Mouse (Mus musculus): Measurements from ENCODE around the gene Mpp3. TPM values are rescaled to one million over a fixed set of nuclear protein-coding genes. Genes with fewer than 3 reads are reported as not detected.

The Mpp3 gene
- polyA plus RNA-seq, 1 experiment from 2014 or later = 4.9 TPM

- ATAC-seq (ENCODE audit: insufficient read depth) = no peak
- Histone ChIP-seq H3K9ac (no peak overlapping the region), H3K36me3 (ENCODE audit: insufficient read depth) (no peaks in the 10 kb centered on the region), H3K27ac (ENCODE audit: low read depth) (no peak overlapping the region), H3K9me3 (ENCODE audit: low read depth, low read length) (no peaks in the 10 kb centered on the region), H3K4me1 (ENCODE audit: insufficient read depth) (peaks cover 5% of the 10 kb centered on the region; the same call in 1 of the 2 replicates), H3K4me2 (no peak overlapping the region), H3K27me3 (ENCODE audit: insufficient read depth, low read length) (no peaks in the 10 kb centered on the region), H3K4me3 (ENCODE audit: low read depth, low read length) (no peak overlapping the region)
- no peak for TF ChIP-seq CTCF (IDR thresholded peaks at IDR 0.05; ENCODE audit: low read depth)
- WGBS = 84% methylated on average over 4 of the region's 4 CpGs
- no peak for DNase-seq
These were observed 3.4 kb downstream of the Mpp3 start for GRCm38 (mm10) chr11:102024875-102025274.

GRCm38 (mm10) chr11:102024084-102024758, 4.0 kb downstream of the Mpp3 start:
- Histone ChIP-seq H3K9ac (no peak overlapping the region), H3K4me3 (ENCODE audit: low read depth, low read length) (no peak overlapping the region), H3K4me1 (ENCODE audit: insufficient read depth) (peaks cover 5% of the 10 kb centered on the region; the same call in 1 of the 2 replicates), H3K9me3 (ENCODE audit: low read depth, low read length) (no peaks in the 10 kb centered on the region), H3K36me3 (ENCODE audit: insufficient read depth) (no peaks in the 10 kb centered on the region), H3K4me2 (no peak overlapping the region), H3K27me3 (ENCODE audit: insufficient read depth, low read length) (no peaks in the 10 kb centered on the region), H3K27ac (ENCODE audit: low read depth) (no peak overlapping the region)
- DNase-seq (no peak), ATAC-seq (ENCODE audit: insufficient read depth) (no peak)
- no peak for TF ChIP-seq CTCF (IDR thresholded peaks at IDR 0.05; ENCODE audit: low read depth)
- 83% methylated on average over 6 of the region's 6 CpGs for WGBS

DNA sequence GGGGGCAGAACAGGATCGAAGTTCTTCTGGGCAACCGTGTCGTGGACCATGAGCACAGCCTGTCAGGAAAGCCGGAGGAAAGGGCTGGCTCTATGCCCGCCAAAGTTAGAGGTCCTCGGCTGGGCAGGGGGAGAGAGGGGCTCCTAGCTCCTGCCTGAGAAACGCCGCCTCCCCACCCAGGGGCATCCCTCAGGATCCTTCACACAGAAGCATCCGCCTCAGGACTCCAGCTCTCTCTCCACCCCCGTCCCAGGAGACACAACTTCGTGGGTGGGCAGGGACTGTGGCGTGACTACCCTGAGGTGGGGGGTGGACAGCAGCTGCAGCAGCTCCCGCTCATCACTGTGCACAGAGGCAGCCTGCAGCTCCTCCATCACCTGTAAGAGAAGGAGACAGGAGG, 4.9 kb downstream of the Mpp3 start:
- 73% methylated on average over 13 of the region's 13 CpGs for WGBS

DNA sequence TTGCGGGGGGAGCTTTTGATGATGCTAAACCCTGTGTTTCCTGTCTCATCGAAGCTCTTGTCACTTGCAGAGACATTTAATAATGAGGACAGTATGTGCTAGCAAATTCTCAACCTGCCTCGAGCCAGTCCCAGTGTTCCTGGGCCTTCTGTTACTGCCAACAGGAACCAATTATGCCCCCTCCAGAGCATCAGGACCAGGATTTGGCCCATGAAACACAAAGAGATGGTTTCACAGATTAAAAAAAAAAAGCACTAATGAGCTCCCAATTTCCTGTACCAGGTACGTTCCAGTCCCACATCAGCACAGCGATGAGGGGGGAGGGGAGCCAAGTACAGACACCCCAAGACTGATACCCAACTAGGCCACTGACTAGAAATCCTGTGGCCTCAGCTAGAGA, 7.1 kb downstream of the Mpp3 start:
- Histone ChIP-seq H3K27ac (ENCODE audit: low read depth) (no peak overlapping the region), H3K4me2 (no peak overlapping the region)
- TF ChIP-seq CTCF (IDR thresholded peaks at IDR 0.05; ENCODE audit: low read depth) = no peak

More for the DNA sequence above, 4.9 kb downstream of the Mpp3 start:
- DNase-seq (no peak), ATAC-seq (ENCODE audit: insufficient read depth) (no peak)
- Histone ChIP-seq H3K27ac (ENCODE audit: low read depth) (no peak overlapping the region), H3K27me3 (ENCODE audit: insufficient read depth, low read length) (no peaks in the 10 kb centered on the region), H3K4me3 (ENCODE audit: low read depth, low read length) (no peak overlapping the region), H3K9me3 (ENCODE audit: low read depth, low read length) (no peaks in the 10 kb centered on the region), H3K4me2 (no peak overlapping the region), H3K9ac (no peak overlapping the region), H3K36me3 (ENCODE audit: insufficient read depth) (no peaks in the 10 kb centered on the region), H3K4me1 (ENCODE audit: insufficient read depth) (peaks cover 5% of the 10 kb centered on the region; the same call in 1 of the 2 replicates)
- TF ChIP-seq CTCF (IDR thresholded peaks at IDR 0.05; ENCODE audit: low read depth) = no peak

DNA sequence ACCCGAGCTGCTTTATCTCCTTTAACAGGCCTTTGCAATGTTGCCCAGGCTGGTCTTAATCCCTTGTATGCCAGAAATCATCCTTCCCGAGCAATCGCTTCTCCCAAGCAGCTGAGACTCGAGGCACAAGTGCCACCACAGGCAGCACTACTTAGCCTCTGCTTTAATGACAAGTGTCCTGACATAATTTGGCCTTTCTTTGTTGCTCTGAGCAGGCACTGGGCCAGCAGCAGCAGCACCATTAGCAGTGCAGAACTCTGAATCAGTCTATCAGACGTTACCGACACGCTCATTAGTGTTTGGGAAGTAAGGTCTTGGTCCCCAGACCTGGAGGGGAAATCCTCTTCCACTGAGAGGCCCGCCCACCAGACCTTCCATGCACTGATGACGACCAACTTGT, 8.5 kb downstream of the Mpp3 start:
- Histone ChIP-seq H3K4me1 (ENCODE audit: insufficient read depth) (no peaks in the 10 kb centered on the region), H3K4me3 (ENCODE audit: low read depth, low read length) (no peak overlapping the region), H3K36me3 (ENCODE audit: insufficient read depth) (0 out of 2 replicates have a peak, but pooled peaks cover 4% of the 10 kb centered on the region), H3K27me3 (ENCODE audit: insufficient read depth, low read length) (no peaks in the 10 kb centered on the region), H3K9me3 (ENCODE audit: low read depth, low read length) (no peaks in the 10 kb centered on the region), H3K27ac (ENCODE audit: low read depth) (no peak overlapping the region), H3K9ac (no peak overlapping the region), H3K4me2 (no peak overlapping the region)
- DNase-seq (no peak), ATAC-seq (ENCODE audit: insufficient read depth) (no peak)
- 68% methylated on average over 9 of the region's 9 CpGs for WGBS
- TF ChIP-seq CTCF (IDR thresholded peaks at IDR 0.05; ENCODE audit: low read depth) = no peak

More for the DNA sequence above, 7.1 kb downstream of the Mpp3 start:
- peaks cover 2% of the 10 kb centered on the region; the same call in 1 of the 2 replicates for H3K4me1 ChIP-seq (ENCODE audit: insufficient read depth)
- H3K27me3 ChIP-seq (ENCODE audit: insufficient read depth, low read length) = no peaks in the 10 kb centered on the region
- no peaks in the 10 kb centered on the region for H3K9me3 ChIP-seq (ENCODE audit: low read depth, low read length)
- ATAC-seq (ENCODE audit: insufficient read depth) (no peak), DNase-seq (no peak)
- H3K4me3 ChIP-seq (ENCODE audit: low read depth, low read length) = no peak overlapping the region
- H3K36me3 ChIP-seq (ENCODE audit: insufficient read depth) = no peaks in the 10 kb centered on the region
- H3K9ac ChIP-seq = no peak overlapping the region
- 79% methylated on average over 5 of the region's 5 CpGs for WGBS

- no peaks in the 10 kb centered on the region for H3K27me3 ChIP-seq (ENCODE audit: insufficient read depth, low read length)
- H3K9me3 ChIP-seq (ENCODE audit: low read depth, low read length) = no peaks in the 10 kb centered on the region
- H3K4me3 ChIP-seq (ENCODE audit: low read depth, low read length) = no peak overlapping the region
- H3K27ac ChIP-seq (ENCODE audit: low read depth) = no peak overlapping the region
- no peak overlapping the region for H3K9ac ChIP-seq
- no peak overlapping the region for H3K4me2 ChIP-seq
- ATAC-seq (ENCODE audit: insufficient read depth) = no peak
- no peak for DNase-seq
- WGBS = 89% methylated on average over 1 of the region's 1 CpGs
- no peak for TF ChIP-seq CTCF (IDR thresholded peaks at IDR 0.05; ENCODE audit: low read depth)
- 0 out of 2 replicates have a peak, but pooled peaks cover 4% of the 10 kb centered on the region for H3K36me3 ChIP-seq (ENCODE audit: insufficient read depth)
- H3K4me1 ChIP-seq (ENCODE audit: insufficient read depth) = no peaks in the 10 kb centered on the region
These were observed 12.1 kb downstream of the Mpp3 start for GRCm38 (mm10) chr11:102016136-102016535.

- ATAC-seq (ENCODE audit: insufficient read depth) = no peak
- no peak for DNase-seq
- Histone ChIP-seq H3K9ac (no peak overlapping the region), H3K4me2 (no peak overlapping the region), H3K27ac (ENCODE audit: low read depth) (no peak overlapping the region), H3K27me3 (ENCODE audit: insufficient read depth, low read length) (no peaks in the 10 kb centered on the region), H3K4me3 (ENCODE audit: low read depth, low read length) (no peak overlapping the region), H3K4me1 (ENCODE audit: insufficient read depth) (no peaks in the 10 kb centered on the region), H3K36me3 (ENCODE audit: insufficient read depth) (0 out of 2 replicates have a peak, but pooled peaks cover 4% of the 10 kb centered on the region), H3K9me3 (ENCODE audit: low read depth, low read length) (no peaks in the 10 kb centered on the region)
- WGBS = 70% methylated on average over 6 of the region's 6 CpGs
- no peak for TF ChIP-seq CTCF (IDR thresholded peaks at IDR 0.05; ENCODE audit: low read depth)
These were observed 12.8 kb downstream of the Mpp3 start for GRCm38 (mm10) chr11:102015472-102015871.
